Mouse (Mus musculus): Measurements from ENCODE around the gene Sh3bgrl3.

DNA sequence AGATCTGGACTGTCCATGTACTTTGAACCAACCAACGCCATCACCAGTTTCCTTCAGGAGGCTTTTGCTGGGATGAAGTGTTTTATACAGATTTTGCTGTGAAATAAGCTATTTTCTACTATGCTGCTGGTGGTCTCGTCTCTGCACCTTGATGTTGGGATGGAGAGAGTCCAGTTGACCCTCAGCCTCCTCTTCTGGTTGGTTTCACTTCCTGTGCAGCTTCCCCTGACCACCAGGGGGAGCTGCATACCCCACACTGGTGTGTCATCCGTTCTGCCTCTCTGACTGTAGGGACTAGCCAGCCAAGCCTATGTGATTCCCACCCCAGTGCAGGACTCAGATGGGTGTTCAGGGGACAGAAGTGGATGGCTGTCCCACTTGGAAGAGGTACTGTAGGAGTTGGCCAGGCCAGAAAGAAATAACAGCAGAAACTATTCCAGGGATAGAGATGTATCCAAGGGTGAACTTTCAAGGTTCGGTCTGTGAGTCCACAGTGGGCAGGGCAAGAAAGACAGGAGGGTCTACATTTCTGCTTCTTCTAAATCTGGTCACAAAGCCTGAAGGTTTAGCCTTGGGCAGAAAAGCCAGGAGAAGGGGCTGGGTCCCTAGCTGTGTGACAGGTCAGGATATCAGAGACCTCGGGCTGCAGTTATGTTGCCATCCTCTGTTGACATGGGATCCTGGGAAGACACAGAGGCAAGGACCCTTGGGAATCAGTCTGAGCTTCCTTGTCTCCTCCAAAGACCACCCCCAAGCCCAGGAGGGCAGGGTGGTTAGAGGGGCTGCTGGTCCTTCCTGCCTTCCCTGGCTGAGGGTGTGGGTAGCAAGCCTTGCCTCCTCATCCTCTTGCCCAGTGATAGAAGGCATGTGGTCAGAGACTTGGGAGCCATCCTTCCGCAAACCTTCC is 36.0 kb downstream of the Sh3bgrl3 start:
- TF ChIP-seq MAX (IDR thresholded peaks at IDR 0.05) (no peak), MYOD1 (IDR thresholded peaks at IDR 0.05; ENCODE audit: control insufficient read depth, insufficient read length, low read depth) (no peak), CTCF (IDR thresholded peaks at IDR 0.05; ENCODE audit: control insufficient read depth, insufficient read depth, insufficient read length) (peak; percentile 46), USF1 (IDR thresholded peaks at IDR 0.05; ENCODE audit: low read depth) (no peak), FOSL1 (IDR thresholded peaks at IDR 0.05; ENCODE audit: insufficient read depth, low read length, poor library complexity, severe bottlenecking) (no peak), MYOG (IDR thresholded peaks at IDR 0.05; ENCODE audit: control insufficient read depth, extremely low read depth, insufficient read length) (no peak), CEBPB (IDR thresholded peaks at IDR 0.05; ENCODE audit: low read depth) (no peak)

Measured in C2C12 (cell line).